Mouse (Mus musculus) MEL (cell line): ENCODE results near the gene Sacs. TPM values are rescaled to one million over a fixed set of nuclear protein-coding genes. Genes with fewer than 3 reads are reported as not detected.
"Not testable (repeated sequence)": the region's sequence is repeated elsewhere in the genome, so short reads cannot be mapped to it uniquely, and the experiment has no call there.

ENCODE experiments used
- DNase-seq: peaks from one replicate; pipeline ENCODE4 v3.0.0; 2011; ENCODE audit warnings: low read depth, low spot score
- H3K27ac ChIP-seq: 2 replicates; pipeline ENCODE4 v1.5.1; 2012; ENCODE audit warnings: low read depth, mild to moderate bottlenecking, control low read depth, low read length, moderate library complexity; ENCODE audit not compliant: control insufficient read depth
- H3K27me3 ChIP-seq, 2 experiments: fragments of 150-350 bp in 1 of 2; sonication (generic) in 1 of 2; 2 replicates each; pipeline ENCODE4 v1.6.1; 2012; ENCODE audit warnings: low read length in 2 of 2, mild to moderate bottlenecking in 2 of 2, improper control_type of control experiment in 1 of 2, moderate library complexity in 1 of 2; ENCODE audit not compliant: insufficient read depth in 2 of 2, control insufficient read depth in 1 of 2
- H3K36me3 ChIP-seq, 2 experiments: 2 replicates each; pipeline ENCODE4 v1.6.1; 2012 to 2014; ENCODE audit warnings: low read length in 2 of 2, improper control_type of control experiment in 1 of 2, inconsistent platforms in 1 of 2, mild to moderate bottlenecking in 1 of 2; ENCODE audit not compliant: insufficient read depth in 2 of 2, control insufficient read depth in 1 of 2
- H3K4me1 ChIP-seq, 2 experiments: fragments of 150-350 bp in 1 of 2; sonication (generic) in 1 of 2; 2 replicates each; pipeline ENCODE4 v1.6.1; 2012; ENCODE audit warnings: low read length in 2 of 2, improper control_type of control experiment in 1 of 2, mild to moderate bottlenecking in 1 of 2; ENCODE audit not compliant: insufficient read depth in 2 of 2, control insufficient read depth in 1 of 2
- H3K4me3 ChIP-seq, 2 experiments: fragments of 150-350 bp in 1 of 2; sonication (generic) in 1 of 2; 2 replicates each; pipeline ENCODE4 v1.5.1; 2012; ENCODE audit warnings: low read depth in 2 of 2, low read length in 2 of 2, mild to moderate bottlenecking in 2 of 2, moderate library complexity in 2 of 2, control low read depth in 1 of 2, improper control_type of control experiment in 1 of 2; ENCODE audit not compliant: control insufficient read depth in 1 of 2, insufficient read depth in 1 of 2
- H3K79me2 ChIP-seq: 2 replicates; pipeline ENCODE4 v1.6.1; 2012; ENCODE audit warnings: mild to moderate bottlenecking, low read length, moderate library complexity; ENCODE audit not compliant: control insufficient read depth, poor library complexity, insufficient read depth
- H3K9ac ChIP-seq: 2 replicates; pipeline ENCODE4 v1.6.1; 2012; ENCODE audit warnings: low read depth, mild to moderate bottlenecking, control low read depth, low read length, moderate library complexity; ENCODE audit not compliant: control insufficient read depth, poor library complexity, severe bottlenecking
- H3K9me3 ChIP-seq: fragments of 150-350 bp; sonication (generic); replicated peaks from 2 replicates; pipeline ENCODE4 v1.6.1; 2012; ENCODE audit warnings: mild to moderate bottlenecking, low read length, improper control_type of control experiment, moderate library complexity; ENCODE audit not compliant: insufficient read depth
- BHLHE40 ChIP-seq: IDR thresholded peaks from 2 replicates; pipeline ENCODE4 v1.6.1; 2012; ENCODE audit warnings: low read depth, mild to moderate bottlenecking, inconsistent platforms, low read length, improper control_type of control experiment, borderline replicate concordance
- CHD2 ChIP-seq: IDR thresholded peaks from 2 replicates; pipeline ENCODE4 v1.6.1; 2011; ENCODE audit warnings: low read length, improper control_type of control experiment
- ELF1 ChIP-seq: IDR thresholded peaks from 2 replicates; pipeline ENCODE4 v1.6.1; 2014; ENCODE audit warnings: low read depth, mild to moderate bottlenecking, inconsistent platforms, low read length, improper control_type of control experiment, moderate library complexity
- ETS1 ChIP-seq: IDR thresholded peaks from 2 replicates; pipeline ENCODE4 v1.6.1; 2012; ENCODE audit warnings: low read depth, mild to moderate bottlenecking, inconsistent platforms, low read length, improper control_type of control experiment, moderate library complexity
- GABPA ChIP-seq: IDR thresholded peaks from 2 replicates; pipeline ENCODE4 v1.6.1; 2012; ENCODE audit warnings: low read depth, mild to moderate bottlenecking, inconsistent platforms, low read length, improper control_type of control experiment, moderate library complexity
- MAFK ChIP-seq: IDR thresholded peaks from 2 replicates; pipeline ENCODE4 v1.6.1; 2011; ENCODE audit warnings: low read depth, mild to moderate bottlenecking, low read length, improper control_type of control experiment, borderline replicate concordance
- MYC ChIP-seq: IDR thresholded peaks from 2 replicates; pipeline ENCODE4 v1.6.1; 2011; ENCODE audit warnings: low read depth, mild to moderate bottlenecking, low read length, improper control_type of control experiment, moderate library complexity
- POLR2A ChIP-seq, 2 experiments: IDR thresholded peaks; 2 replicates each; pipeline ENCODE4 v1.6.1; 2011 to 2012; ENCODE audit warnings: low read length in 2 of 2, mild to moderate bottlenecking in 2 of 2, control low read depth in 1 of 2, improper control_type of control experiment in 1 of 2, low read depth in 1 of 2, moderate library complexity in 1 of 2; ENCODE audit not compliant: control insufficient read depth in 1 of 2, insufficient read depth in 1 of 2, poor library complexity in 1 of 2
- POLR2AphosphoS2 ChIP-seq: IDR thresholded peaks from 2 replicates; pipeline ENCODE4 v1.6.1; 2011; ENCODE audit warnings: low read length, improper control_type of control experiment
- RAD21 ChIP-seq: IDR thresholded peaks from 2 replicates; pipeline ENCODE4 v1.6.1; 2011; ENCODE audit warnings: mild to moderate bottlenecking, low read depth, low read length, improper control_type of control experiment
- SIN3A ChIP-seq: IDR thresholded peaks from 2 replicates; pipeline ENCODE4 v1.6.1; 2012; ENCODE audit warnings: low read length, improper control_type of control experiment, inconsistent platforms
- SMC3 ChIP-seq: IDR thresholded peaks from 2 replicates; pipeline ENCODE4 v1.6.1; 2011; ENCODE audit warnings: low read depth, low read length, improper control_type of control experiment
- TBP ChIP-seq: IDR thresholded peaks from 2 replicates; pipeline ENCODE4 v1.8.0; 2011; ENCODE audit warnings: low read depth, low read length, improper control_type of control experiment
- UBTF ChIP-seq: IDR thresholded peaks from 2 replicates; pipeline ENCODE4 v1.6.1; 2012; ENCODE audit warnings: low read depth, mild to moderate bottlenecking, inconsistent platforms, low read length, improper control_type of control experiment, moderate library complexity, borderline replicate concordance; ENCODE audit not compliant: insufficient read depth
- ZC3H11A ChIP-seq: IDR thresholded peaks from 2 replicates; pipeline ENCODE4 v1.6.1; 2012; ENCODE audit warnings: low read depth, mild to moderate bottlenecking, inconsistent platforms, low read length, improper control_type of control experiment
- ZNF384 ChIP-seq: IDR thresholded peaks from 2 replicates; pipeline ENCODE4 v1.6.1; 2012; ENCODE audit warnings: low read depth, mild to moderate bottlenecking, inconsistent platforms, low read length, improper control_type of control experiment
- polyA plus RNA-seq, 2 experiments: library from polyadenylated mRNA; stranded (reverse) in 1 of 2; unstranded in 1 of 2; fragments of >175 nt in 1 of 2; fragments of >200 nt in 1 of 2; gene quantifications; 2 replicates each; pipeline versions ENCODE4 v1.2.1 to v1.2.4; 2012; ENCODE audit warnings: low replicate concordance in 2 of 2, low read depth in 1 of 2; ENCODE audit not compliant: insufficient read length in 2 of 2, insufficient read depth in 1 of 2, missing spikeins in 1 of 2
- total RNA-seq: library from RNA; depleted of rRNA; stranded (reverse); fragments of 300-350 nt; gene quantifications from 2 replicates; pipeline ENCODE4 v1.2.3, GENCODE M21; 2012

Sacs gene
- total and polyA plus RNA-seq, 3 experiments: 10.9 to 32.0 (median 12.1) TPM

DNA sequence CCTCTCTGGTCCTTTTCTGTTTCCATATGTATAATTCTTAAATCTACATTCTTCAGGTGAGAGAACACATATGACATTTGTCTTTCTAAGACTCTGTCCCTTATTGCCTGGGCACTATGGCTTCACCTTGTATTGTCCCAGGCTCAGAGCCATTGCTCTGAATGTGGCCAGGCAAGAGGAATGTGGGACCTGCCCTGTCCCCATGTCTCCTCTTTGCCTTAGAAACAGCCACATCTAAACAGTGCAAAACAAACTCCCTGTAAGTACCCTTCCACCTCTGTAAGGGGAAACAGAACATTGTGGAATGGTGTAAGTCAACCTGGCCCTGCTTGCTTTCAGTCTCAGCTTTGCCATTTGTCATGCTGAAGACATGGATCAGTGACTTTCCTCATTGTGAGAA, 17.4 kb downstream of the Sacs start:
- Histone ChIP-seq H3K9me3 (no peaks in the 10 kb centered on the region), H3K4me1 (no peaks in the 10 kb centered on the region), H3K4me3 (no peak overlapping the region), H3K36me3 (no peaks in the 10 kb centered on the region), H3K79me2 (no peaks in the 10 kb centered on the region), H3K27ac (no peak overlapping the region), H3K9ac (no peak overlapping the region), H3K27me3 (peaks cover 2 to 4% of the 10 kb centered on the region in 2 experiments; a peak in 3 of 4 replicates)
- no peak for DNase-seq
- TF ChIP-seq POLR2A (IDR thresholded peaks at IDR 0.05; ENCODE audit: control insufficient read depth in 1 of 2, insufficient read depth in 1 of 2, low read depth in 1 of 2, low read length in 2 of 2, poor library complexity in 1 of 2) (no peak), ZNF384 (no peak), ELF1 (no peak), ETS1 (no peak), BHLHE40 (no peak), SIN3A (no peak), UBTF (no peak), RAD21 (no peak), MYC (no peak), MAFK (no peak), POLR2AphosphoS2 (no peak)

DNA sequence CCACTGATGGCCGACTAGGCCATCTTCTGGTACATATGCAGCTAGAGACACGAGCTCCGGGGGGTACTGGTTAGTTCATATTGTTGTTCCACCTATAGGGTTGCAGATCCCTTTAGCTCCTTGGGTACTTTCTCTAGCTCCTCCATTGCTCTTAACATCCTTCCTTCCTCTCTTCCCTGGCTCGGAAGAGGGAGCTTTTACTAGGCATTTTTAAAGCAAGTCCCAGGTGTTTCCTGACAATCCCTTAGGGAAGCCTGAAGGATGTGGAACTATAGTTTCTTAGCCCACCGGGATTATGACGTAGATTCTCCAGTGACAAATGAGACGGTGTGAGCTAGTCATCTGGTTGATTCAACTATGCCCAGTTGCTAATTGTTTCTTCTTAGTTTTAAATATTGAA, 19.2 kb downstream of the Sacs start:
- H3K27ac ChIP-seq, DNase-seq, H3K36me3 ChIP-seq, H3K9ac ChIP-seq, H3K9me3 ChIP-seq, H3K79me2 ChIP-seq, H3K4me3 ChIP-seq, H3K27me3 ChIP-seq, H3K4me1 ChIP-seq: not testable (repeated sequence)

- Histone ChIP-seq H3K4me3 (no peak overlapping the region), H3K36me3 (no peaks in the 10 kb centered on the region), H3K27ac (no peak overlapping the region), H3K79me2 (no peaks in the 10 kb centered on the region), H3K27me3 (peaks cover 4 to 7% of the 10 kb centered on the region in 2 experiments; a peak in 3 of 4 replicates), H3K9ac (no peak overlapping the region), H3K4me1 (no peaks in the 10 kb centered on the region), H3K9me3 (no peaks in the 10 kb centered on the region)
- no peak for DNase-seq
- TF ChIP-seq ZC3H11A: no peak
- TF ChIP-seq CHD2: no peak
- no peak for TF ChIP-seq TBP
- TF ChIP-seq SMC3: no peak
- TF ChIP-seq GABPA: no peak
- TF ChIP-seq, all 39 proteins: peak for 0
Observed at GRCm38 (mm10) chr14:61160920-61161319, 22.7 kb downstream of the Sacs start.
